Mouse (Mus musculus) gastrocnemius, adult 2 months (tissue): ENCODE data around the gene Susd2. TPM values are rescaled to one million over a fixed set of nuclear protein-coding genes. Genes with fewer than 3 reads are reported as not detected.

ENCODE experiments used
- DNase-seq: peaks from one replicate; pipeline ENCODE4 v3.0.0; 2022
- H3K27ac ChIP-seq: fragments of 200-600 bp; 2 replicates; pipeline ENCODE4 v1.8.1; 2022; ENCODE audit warnings: mild to moderate bottlenecking
- H3K4me3 ChIP-seq: fragments of 200-600 bp; 2 replicates; pipeline ENCODE4 v1.8.1; 2022; ENCODE audit warnings: mild to moderate bottlenecking, moderate library complexity
- CTCF ChIP-seq: fragments of 200-600 bp; IDR thresholded peaks from 2 replicates; pipeline ENCODE4 v1.8.1; 2022; ENCODE audit warnings: antibody characterized with exemption, mild to moderate bottlenecking, moderate library complexity
- intact Hi-C: fragments of 180-260 bp; cut with DNase I; formaldehyde crosslinking; loops from one replicate; pipeline ENCODE4 v1.15.1; 2025
- total RNA-seq, 2 experiments: library from RNA; stranded (reverse); gene quantifications; 2 replicates each; pipeline ENCODE4 v1.2.3; 2021

Gene Susd2
- total RNA-seq, 2 experiments from 2014 or later: 1.0 to 2.4 TPM

- peak; percentile 89 for DNase-seq
- Histone ChIP-seq H3K4me3 (peak overlapping the region; percentile 78), H3K27ac (peak overlapping the region; percentile 87)
- intact Hi-C loops: no loop called here
- TF ChIP-seq CTCF: no peak
Observed at GRCm38 (mm10) chr10:75667911-75668270, 24.1 kb upstream of the Susd2 start.

- peak overlapping the region; percentile 87 for H3K27ac ChIP-seq
- intact Hi-C loops: no loop called here
- peak; percentile 86 for DNase-seq
- H3K4me3 ChIP-seq: peak overlapping the region; percentile 78
- no peak for TF ChIP-seq CTCF
Observed at GRCm38 (mm10) chr10:75667115-75667910, 23.5 kb upstream of the Susd2 start.

GRCm38 (mm10) chr10:75666451-75667030 lies 22.7 kb upstream of the Susd2 start:
- no peak for DNase-seq
- H3K4me3 ChIP-seq: peak overlapping the region; percentile 78
- intact Hi-C loops: no loop called here
- peak overlapping the region; percentile 87 for H3K27ac ChIP-seq
- no peak for TF ChIP-seq CTCF

- no peak for TF ChIP-seq CTCF
- DNase-seq: peak; percentile 60
- intact Hi-C loops: no loop called here
- Histone ChIP-seq H3K27ac (no peak overlapping the region), H3K4me3 (no peak overlapping the region)
Observed at GRCm38 (mm10) chr10:75664673-75665270, 21.0 kb upstream of the Susd2 start.

DNA sequence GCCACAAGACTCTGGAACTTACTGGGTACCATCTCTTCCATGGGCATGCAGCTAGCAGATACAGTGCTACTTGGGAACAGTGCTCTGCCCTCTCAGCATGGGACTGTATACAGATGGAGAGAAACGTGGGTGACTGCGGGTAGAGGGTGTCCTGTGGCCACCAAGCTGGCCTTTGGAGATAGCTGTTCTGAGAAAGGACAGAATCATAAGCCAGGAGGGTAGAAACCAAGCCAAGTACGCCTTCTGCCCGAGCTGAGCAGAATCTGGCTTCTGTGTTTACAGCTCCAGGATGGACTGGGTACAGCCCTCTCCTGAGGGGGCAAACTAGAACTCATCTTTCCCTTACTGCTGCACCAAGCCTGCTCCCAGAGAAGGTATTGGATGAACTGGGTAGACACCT lies 18.8 kb upstream of the Susd2 start:
- intact Hi-C loops: no loop called here
- DNase-seq: no peak
- no peak for TF ChIP-seq CTCF

GRCm38 (mm10) chr10:75661876-75662275 lies 18.1 kb upstream of the Susd2 start:
- no peak for DNase-seq
- no peak for TF ChIP-seq CTCF
- Histone ChIP-seq H3K4me3 (no peak overlapping the region), H3K27ac (no peak overlapping the region)
- intact Hi-C loops: no loop called here

More for the DNA sequence above, 18.8 kb upstream of the Susd2 start:
- H3K4me3 ChIP-seq: no peak overlapping the region
- H3K27ac ChIP-seq: no peak overlapping the region

GRCm38 (mm10) chr10:75661381-75661780 lies 17.6 kb upstream of the Susd2 start:
- intact Hi-C loops: no loop called here
- Histone ChIP-seq H3K4me3 (no peak overlapping the region), H3K27ac (no peak overlapping the region)
- TF ChIP-seq CTCF: no peak
- no peak for DNase-seq

GRCm38 (mm10) chr10:75657772-75658171 lies 14.0 kb upstream of the Susd2 start:
- no peak overlapping the region for H3K27ac ChIP-seq
- intact Hi-C loops: no loop called here
- DNase-seq: no peak
- H3K4me3 ChIP-seq: no peak overlapping the region
- TF ChIP-seq CTCF: no peak

GRCm38 (mm10) chr10:75657165-75657564 lies 13.4 kb upstream of the Susd2 start:
- no peak overlapping the region for H3K27ac ChIP-seq
- no peak for TF ChIP-seq CTCF
- no peak overlapping the region for H3K4me3 ChIP-seq
- intact Hi-C loops: no loop called here
- no peak for DNase-seq

- H3K4me3 ChIP-seq: no peak overlapping the region
- intact Hi-C loops: no loop called here
- TF ChIP-seq CTCF: no peak
- H3K27ac ChIP-seq: no peak overlapping the region
- no peak for DNase-seq
Observed at GRCm38 (mm10) chr10:75654053-75654452, 10.2 kb upstream of the Susd2 start.

GRCm38 (mm10) chr10:75651381-75652068 lies 7.7 kb upstream of the Susd2 start:
- intact Hi-C loops: no loop called here
- DNase-seq: peak; percentile 14
- Histone ChIP-seq H3K27ac (no peak overlapping the region), H3K4me3 (no peak overlapping the region)
- no peak for TF ChIP-seq CTCF

- no peak overlapping the region for H3K27ac ChIP-seq
- intact Hi-C loops: no loop called here
- H3K4me3 ChIP-seq: no peak overlapping the region
- no peak for TF ChIP-seq CTCF
- no peak for DNase-seq
Observed at GRCm38 (mm10) chr10:75650306-75650902, 6.6 kb upstream of the Susd2 start.
